Mouse (Mus musculus) kidney, postnatal 25 days (tissue): Measurements from ENCODE around the gene Casp7.

Experiments used
- DNase-seq, 2 experiments: peaks; one replicate each; pipeline ENCODE4 v3.0.0; 2021; ENCODE audit warnings: mixed read lengths in 2 of 2

Casp7 gene

GRCm38 (mm10) chr19:56425492-56425891 is 28.6 kb downstream of the Casp7 start:
- DNase-seq = peak; percentile 45 to 70

- DNase-seq = no peak
These were observed 33.4 kb downstream of the Casp7 start for GRCm38 (mm10) chr19:56430369-56430768.

DNA sequence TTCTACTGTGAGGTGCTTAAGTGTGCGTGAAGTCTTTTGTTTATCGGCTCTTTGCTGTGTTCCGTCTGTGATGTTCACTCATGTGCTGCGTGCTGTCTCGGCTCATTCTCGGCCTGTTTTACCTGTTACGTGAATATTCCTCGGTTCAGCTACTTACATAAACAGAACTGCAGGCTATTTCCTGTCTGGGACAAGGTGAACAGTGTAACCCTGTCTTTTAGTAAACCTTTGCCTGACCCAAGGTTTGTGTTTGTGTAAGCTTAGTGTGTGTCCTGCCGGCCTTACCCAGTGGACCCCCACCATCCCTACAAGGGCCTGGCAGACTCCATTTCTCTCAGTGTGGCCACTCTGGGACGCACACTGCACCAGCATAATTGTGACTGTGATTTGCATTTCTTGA is 35.8 kb downstream of the Casp7 start:
- DNase-seq = peak in 1 of 2 experiments; percentile 18

- no peak for DNase-seq
These were observed 36.7 kb downstream of the Casp7 start for GRCm38 (mm10) chr19:56433581-56433980.

DNA sequence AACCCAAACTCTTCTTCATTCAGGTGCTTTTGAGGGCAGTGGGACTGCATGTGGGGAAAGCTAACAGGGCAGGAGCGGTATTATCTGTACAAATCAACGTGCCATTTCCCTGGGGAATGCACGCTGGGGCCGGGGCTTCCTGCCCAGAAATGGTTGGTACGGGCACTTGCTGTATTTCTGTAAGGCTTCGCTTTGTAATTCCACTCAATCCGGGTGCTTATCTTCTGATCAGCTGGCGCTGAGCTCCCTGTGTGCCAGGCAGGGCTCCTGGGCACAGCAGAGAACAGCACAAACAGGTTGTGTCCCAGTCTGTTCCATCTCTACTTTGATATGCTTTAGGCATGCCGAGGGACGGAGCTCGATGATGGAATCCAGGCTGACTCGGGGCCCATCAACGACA is 39.5 kb downstream of the Casp7 start:
- DNase-seq = peak in 1 of 2 experiments; percentile 55

DNA sequence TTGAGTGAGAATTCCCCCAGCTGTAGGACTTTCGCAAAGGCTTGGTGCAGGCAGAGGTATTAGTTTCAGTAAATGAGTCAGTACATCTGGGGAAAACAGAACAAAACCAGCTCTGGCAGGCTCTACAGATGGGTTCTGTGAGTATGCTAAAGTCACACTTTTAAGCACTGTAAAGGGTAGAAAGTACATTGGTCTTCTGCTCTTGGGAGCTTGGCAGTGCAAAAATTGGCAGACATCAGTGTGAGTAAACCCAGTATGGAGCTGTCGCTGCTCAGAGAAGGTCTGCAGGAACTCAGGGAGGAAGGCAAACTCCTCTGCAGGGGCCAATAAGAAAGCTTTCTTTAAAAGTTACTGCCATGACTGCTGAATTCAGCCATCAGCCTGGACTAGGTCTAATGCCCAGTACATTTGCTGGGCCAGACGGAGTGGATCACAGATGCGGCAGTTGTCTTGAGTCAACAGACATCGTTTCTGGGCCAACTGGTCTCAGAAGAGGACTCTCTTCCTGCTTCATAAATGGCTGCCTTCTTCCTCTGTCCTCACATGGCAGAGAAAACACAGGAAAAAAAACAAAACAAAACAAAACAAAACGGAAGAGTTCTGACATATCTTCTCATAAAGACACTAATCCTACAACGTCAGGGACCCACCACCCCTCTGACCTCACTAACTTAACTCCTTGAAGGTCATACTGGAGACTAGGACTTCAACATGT is 41.6 kb downstream of the Casp7 start:
- DNase-seq = peak in 1 of 2 experiments; percentile 49

- DNase-seq = peak in 1 of 2 experiments; percentile 31
These were observed 42.1 kb downstream of the Casp7 start for GRCm38 (mm10) chr19:56439072-56439434.

GRCm38 (mm10) chr19:56443445-56443844 is 46.5 kb downstream of the Casp7 start:
- DNase-seq = no peak

DNA sequence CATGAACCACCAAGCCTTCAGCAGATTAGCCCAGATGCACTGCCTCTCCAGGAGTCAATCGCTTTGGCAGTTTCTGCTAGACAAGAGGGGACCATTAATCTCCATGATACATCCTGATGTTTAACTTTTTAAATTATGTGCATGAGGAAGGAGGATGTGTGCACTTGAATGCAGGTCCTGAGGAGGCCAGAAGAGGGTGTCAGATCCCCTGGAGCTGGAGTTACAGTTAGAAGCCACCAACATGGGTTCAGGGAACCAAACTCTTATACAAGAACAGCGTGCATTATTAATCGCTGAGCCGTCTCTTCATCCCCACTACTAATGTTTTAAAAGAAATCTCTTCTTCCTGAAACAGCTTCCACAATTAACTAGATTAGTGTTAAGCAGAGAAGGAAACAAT is 51.9 kb downstream of the Casp7 start:
- peak in 1 of 2 experiments; percentile 10 for DNase-seq

DNA sequence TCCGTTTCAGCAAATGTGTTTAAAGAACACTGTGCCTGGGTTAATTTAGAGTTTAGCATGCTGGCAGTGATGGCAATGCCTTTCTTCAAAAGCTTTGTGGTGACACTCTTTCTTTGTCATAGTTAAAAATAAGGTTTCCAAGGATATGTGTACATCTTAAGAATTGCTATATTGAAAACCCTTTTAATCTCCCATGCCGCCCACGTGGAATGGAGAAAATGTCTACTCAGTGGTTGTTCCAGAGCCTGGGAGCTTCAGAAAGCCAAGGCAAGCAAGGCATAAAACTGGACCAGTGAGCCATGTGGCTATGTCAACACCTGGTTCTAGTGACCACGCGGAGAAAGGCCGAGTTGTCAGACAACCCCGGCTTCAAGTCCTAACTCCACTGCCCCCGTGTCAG is 52.6 kb downstream of the Casp7 start:
- no peak for DNase-seq

- no peak for DNase-seq
These were observed 54.0 kb downstream of the Casp7 start for GRCm38 (mm10) chr19:56450892-56451291.

GRCm38 (mm10) chr19:56451867-56452266 is 54.9 kb downstream of the Casp7 start:
- DNase-seq = peak in 1 of 2 experiments; percentile 14

DNA sequence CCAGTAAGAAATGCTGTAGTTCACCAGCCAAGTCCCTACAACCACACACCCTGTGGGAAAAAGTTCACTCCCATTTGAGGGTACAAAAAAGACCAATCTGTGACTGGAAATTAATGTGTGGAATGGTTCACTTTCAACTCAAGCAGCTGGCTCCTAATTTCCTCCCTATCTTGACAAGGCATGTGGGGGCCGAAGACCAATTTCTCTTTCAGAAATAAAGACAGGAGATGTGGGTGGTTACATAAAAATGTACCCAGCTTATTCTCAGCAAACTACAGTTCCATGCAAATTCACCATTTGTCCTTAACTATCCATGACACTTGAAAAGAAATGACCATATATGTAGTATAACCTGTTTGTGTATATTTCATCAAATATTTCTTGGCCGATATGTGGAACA is 55.5 kb downstream of the Casp7 start:
- DNase-seq = no peak

- DNase-seq = no peak
These were observed 57.9 kb downstream of the Casp7 start for GRCm38 (mm10) chr19:56454862-56455261.

DNA sequence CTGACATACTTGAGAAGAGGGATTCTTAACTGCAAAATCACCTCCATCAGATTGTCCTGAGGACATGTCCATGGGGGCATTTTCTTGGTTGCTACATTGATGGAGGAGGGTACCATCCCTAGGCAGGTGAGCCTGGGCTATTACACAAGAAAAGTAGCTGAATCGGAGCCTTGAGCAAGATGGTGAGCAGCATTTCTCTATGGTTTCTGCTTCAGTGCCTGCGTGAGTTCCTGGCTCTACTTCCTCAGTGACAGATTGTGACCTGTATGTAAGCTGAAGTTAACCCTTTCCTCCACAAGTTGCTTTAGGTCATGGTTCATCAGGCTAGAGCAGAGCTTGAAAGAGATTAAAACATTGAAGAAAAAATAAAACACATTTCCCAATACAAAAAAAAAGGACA is 58.4 kb downstream of the Casp7 start:
- DNase-seq = peak in 1 of 2 experiments; percentile 19

GRCm38 (mm10) chr19:56457569-56457968 is 60.6 kb downstream of the Casp7 start:
- DNase-seq = peak in 1 of 2 experiments; percentile 20

DNA sequence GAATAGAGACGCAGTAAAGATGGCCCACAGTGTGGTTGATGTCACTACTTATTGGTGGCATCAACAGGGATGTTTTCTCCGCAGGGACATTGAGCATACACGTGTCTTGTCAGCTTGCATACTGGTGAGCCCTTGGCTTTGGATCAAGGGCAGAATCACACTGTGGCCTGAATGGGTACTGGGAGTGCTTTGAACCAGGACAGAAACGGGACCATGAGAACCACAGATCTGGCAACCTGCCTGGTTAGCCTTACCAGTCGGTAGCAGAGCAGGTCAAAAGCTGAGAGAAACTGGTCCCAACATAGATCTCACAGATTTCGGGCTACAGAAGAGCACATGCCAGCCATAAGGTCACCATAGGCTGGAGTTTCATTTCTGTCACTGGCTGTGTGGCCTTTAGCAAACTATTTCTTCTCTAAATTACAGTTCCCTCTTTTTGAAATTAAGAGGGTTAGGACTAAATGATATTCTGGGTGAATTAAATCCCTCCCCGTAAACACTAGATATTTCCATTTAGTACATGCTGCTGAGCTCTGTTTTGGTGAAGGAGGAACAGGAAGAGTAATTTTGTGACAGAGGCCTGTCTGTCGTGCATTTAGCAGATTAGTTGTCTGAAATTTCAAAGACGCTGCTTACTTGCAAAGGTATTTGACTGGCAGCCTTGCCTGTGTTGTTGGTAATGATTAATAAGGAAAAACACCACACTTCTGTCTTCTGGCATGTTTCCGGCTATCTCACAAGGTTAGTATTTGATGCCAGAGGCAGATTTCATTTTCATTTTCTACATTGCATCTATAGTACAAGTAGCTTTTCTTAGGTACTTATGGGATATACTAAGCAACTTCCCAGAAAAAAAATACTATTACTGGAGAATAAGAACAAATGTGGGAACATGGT is 62.5 kb downstream of the Casp7 start:
- DNase-seq = peak; percentile 69 to 71

DNA sequence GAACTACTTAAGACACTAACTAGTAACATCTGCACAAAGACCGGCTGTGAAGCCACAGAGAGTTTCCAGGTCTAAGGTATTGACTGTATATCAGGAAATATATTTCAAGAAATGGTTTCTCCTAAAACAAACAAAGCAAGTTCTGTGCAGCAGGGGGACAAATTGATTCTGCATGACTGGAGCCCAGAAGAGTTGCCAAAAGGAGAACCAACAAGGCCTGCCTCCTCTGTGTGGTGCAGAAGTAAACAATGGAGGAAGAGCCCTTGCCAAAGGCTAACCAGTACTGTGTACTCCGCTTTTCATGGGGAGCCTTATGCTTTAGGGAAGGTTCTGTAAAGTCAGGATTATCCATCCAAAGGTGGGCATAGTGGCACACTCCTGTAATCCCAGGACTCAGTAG is 63.3 kb downstream of the Casp7 start:
- DNase-seq = no peak

DNA sequence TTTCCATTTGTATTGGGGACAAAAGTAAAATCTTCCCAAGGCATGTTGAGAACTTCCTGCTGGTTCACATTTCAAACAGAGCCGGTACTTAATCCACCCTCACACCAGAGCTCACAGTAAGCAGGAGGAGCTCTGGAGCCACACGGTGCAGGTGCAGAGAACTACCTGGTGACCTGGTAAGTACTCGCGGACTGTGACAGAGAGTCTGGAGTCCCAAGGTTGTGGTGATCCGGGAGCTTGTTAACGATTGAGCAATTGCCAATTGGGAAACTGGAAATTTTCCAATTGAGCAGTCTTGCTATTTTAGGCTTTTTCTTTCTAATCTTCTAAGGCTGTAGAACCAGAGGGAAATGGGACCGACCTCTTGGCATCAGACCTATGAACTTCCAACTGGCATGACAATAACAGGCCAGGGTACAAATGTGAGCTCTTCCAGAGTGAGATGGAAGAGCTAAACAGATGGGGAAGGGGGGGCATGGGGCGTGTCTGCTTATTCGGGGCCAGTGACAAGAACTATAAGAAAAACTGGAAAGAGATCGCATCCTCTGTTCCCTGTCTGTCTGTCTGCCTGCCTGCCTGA is 64.7 kb downstream of the Casp7 start, which contains the start of gene Plekhs1:
Gene Plekhs1, plus strand, starts transcription at position 119 of the 580 bp plus-strand sequence.
- peak; percentile 53 to 60 for DNase-seq

- DNase-seq = no peak
These were observed 65.9 kb downstream of the Casp7 start for GRCm38 (mm10) chr19:56462786-56463185.

GRCm38 (mm10) chr19:56466486-56466885 is 69.6 kb downstream of the Casp7 start:
- no peak for DNase-seq

- no peak for DNase-seq
These were observed 73.5 kb downstream of the Casp7 start for GRCm38 (mm10) chr19:56470286-56471020.

DNA sequence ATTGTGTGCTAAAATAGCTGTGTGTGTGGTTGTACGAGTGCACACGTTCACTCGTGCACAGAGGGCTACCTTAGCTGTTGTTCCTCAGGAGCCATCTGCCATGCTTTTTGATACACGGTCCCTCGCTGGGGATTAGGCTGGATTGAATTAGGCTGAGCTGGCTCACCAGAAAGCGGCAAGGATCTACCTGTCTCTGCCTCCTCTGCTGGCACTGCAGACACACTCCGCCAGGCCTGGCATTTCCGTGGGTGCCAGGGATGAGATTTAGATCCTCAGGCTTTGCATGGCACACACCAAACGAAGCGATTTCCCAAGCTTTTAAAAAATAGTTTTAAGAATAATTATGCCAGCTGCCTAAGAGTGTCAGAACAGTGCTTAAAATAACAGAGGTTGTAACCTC is 75.0 kb downstream of the Casp7 start:
- DNase-seq = no peak
